In genomic region chr11:105526066-105526465, GRCm38 (mm10) we compare ENCODE assay signal across 24 mouse cellular contexts.
DNase-seq lines count a peak whose midpoint lies in the region; ATAC-seq and TF ChIP-seq lines count a peak whose summit lies in the region.
"Had no signal": no experiment of that assay in that cellular context is flagged by ENCODE, and none has a peak within 500 bp of the region (broad histone marks: within the 10 kb centered on the region; RNA-seq: fewer than 3 reads in every experiment).

No protein-coding gene starts in this region.

- no peak for ATAC-seq in heart, embryonic 12.5 days (ENCODE audit: insufficient number of reproducible peaks, low FRiP score)
- no peak for ATAC-seq in limb, embryonic 13.5 days (ENCODE audit: low FRiP score, low read depth)
- no peak for ATAC-seq in embryonic facial prominence, embryonic 15.5 days (ENCODE audit: insufficient number of reproducible peaks, low FRiP score, low TSS enrichment, low read depth)
- ATAC-seq in stomach, embryonic 15.5 days (ENCODE audit: insufficient read depth, low FRiP score, low read depth), result no peak
- ATAC-seq: hindbrain, embryonic 16.5 days; Patski had no signal

- peak overlapping the region; percentile 35; the same call in 1 of the 2 replicates for H3K27ac ChIP-seq in heart, embryonic 12.5 days (ENCODE audit: poor library complexity, severe bottlenecking)
- no peak overlapping the region for H3K27ac ChIP-seq in heart, adult 2 months
- 0 out of 2 replicates have a peak overlapping the region, but pooled peaks have one; percentile 28 for H3K27ac ChIP-seq in limb, embryonic 13.5 days
- H3K27ac ChIP-seq in limb, embryonic 10.5 days, result no peak overlapping the region; the same call in 1 of the 2 replicates
- peak overlapping the region; percentile 4; the same call in 1 of the 2 replicates for H3K27ac ChIP-seq in embryonic facial prominence, embryonic 15.5 days (replicated peaks)
- 0 out of 2 replicates have a peak overlapping the region, but pooled peaks have one; percentile 16 for H3K27ac ChIP-seq in stomach, embryonic 15.5 days
- H3K27ac ChIP-seq: kidney, embryonic 15.5 days; liver, embryonic 15.5 days; neural tube, embryonic 12.5 days had no signal

- no peak for DNase-seq in heart, adult 2 months
- no peak for DNase-seq in limb, embryonic 10.5 days (ENCODE audit: low spot score)
- DNase-seq in retina, postnatal 1 day, result no peak
- DNase-seq: B cell, adult 2 months; cerebellum, adult 11 months; cerebellum, adult 9-11 months; layer of hippocampus, postnatal 36 days; midbrain, embryonic 14.5 days; right cerebral cortex, postnatal 25 days; thymus, postnatal 14 days had no signal

- no peaks in the 10 kb centered on the region for H3K9me3 ChIP-seq in heart, embryonic 12.5 days (replicated peaks)
- H3K9me3 ChIP-seq in limb, embryonic 13.5 days, result no peaks in the 10 kb centered on the region
- H3K9me3 ChIP-seq in limb, embryonic 10.5 days (replicated peaks), result no peaks in the 10 kb centered on the region
- H3K9me3 ChIP-seq in embryonic facial prominence, embryonic 15.5 days (replicated peaks), result no peaks in the 10 kb centered on the region
- no peaks in the 10 kb centered on the region for H3K9me3 ChIP-seq in stomach, embryonic 15.5 days
- H3K9me3 ChIP-seq: embryonic facial prominence, embryonic 12.5 days; G1E; hindbrain, embryonic 10.5 days; kidney, embryonic 15.5 days; liver, embryonic 15.5 days; megakaryocyte, embryonic 14.5 days; neural tube, embryonic 12.5 days had no signal

- H3K79me2 ChIP-seq in heart, adult 2 months (replicated peaks; ENCODE audit: control insufficient read depth, insufficient read depth, low read length), result no peaks in the 10 kb centered on the region

- TF ChIP-seq POLR2A in heart, adult 2 months (IDR thresholded peaks at IDR 0.05; ENCODE audit: insufficient read depth, low read depth, low read length), result no peak

- 83% methylated on average over 4 of the region's 4 CpGs for WGBS in heart, embryonic 12.5 days
- 94% methylated on average over 4 of the region's 4 CpGs for WGBS in heart, adult 2 months
- WGBS in limb, embryonic 13.5 days, result 85% methylated on average over 4 of the region's 4 CpGs
- WGBS in limb, embryonic 10.5 days, result 85% methylated on average over 4 of the region's 4 CpGs
- 91% methylated on average over 4 of the region's 4 CpGs for WGBS in embryonic facial prominence, embryonic 15.5 days
- WGBS in stomach, embryonic 15.5 days, result 92% methylated on average over 4 of the region's 4 CpGs

- H3K36me3 ChIP-seq in heart, embryonic 12.5 days, result no peaks in the 10 kb centered on the region
- H3K36me3 ChIP-seq in heart, adult 2 months (ENCODE audit: control insufficient read depth, insufficient read depth, low read length), result no peaks in the 10 kb centered on the region
- no peaks in the 10 kb centered on the region for H3K36me3 ChIP-seq in limb, embryonic 13.5 days
- no peaks in the 10 kb centered on the region for H3K36me3 ChIP-seq in limb, embryonic 10.5 days
- no peaks in the 10 kb centered on the region for H3K36me3 ChIP-seq in embryonic facial prominence, embryonic 15.5 days
- H3K36me3 ChIP-seq in stomach, embryonic 15.5 days, result no peaks in the 10 kb centered on the region
- H3K36me3 ChIP-seq: embryonic facial prominence, embryonic 12.5 days; G1E; hindbrain, embryonic 10.5 days; kidney, embryonic 15.5 days; liver, embryonic 15.5 days; neural tube, embryonic 12.5 days had no signal

- intact Hi-C loops in heart, adult 2 months (cut with DNase I), result no loop called here

- TF ChIP-seq CTCF in heart, adult 2 months (IDR thresholded peaks at IDR 0.05), result no peak

- no peak overlapping the region for H3K4me3 ChIP-seq in heart, embryonic 12.5 days
- no peak overlapping the region for H3K4me3 ChIP-seq in heart, adult 2 months
- no peak overlapping the region for H3K4me3 ChIP-seq in limb, embryonic 13.5 days
- H3K4me3 ChIP-seq in limb, embryonic 10.5 days, result no peak overlapping the region
- H3K4me3 ChIP-seq in embryonic facial prominence, embryonic 15.5 days (replicated peaks), result no peak overlapping the region
- no peak overlapping the region for H3K4me3 ChIP-seq in stomach, embryonic 15.5 days (replicated peaks)
- H3K4me3 ChIP-seq: embryonic facial prominence, embryonic 12.5 days; hindbrain, embryonic 10.5 days; kidney, embryonic 15.5 days; liver, embryonic 15.5 days; neural tube, embryonic 12.5 days had no signal

- no peak overlapping the region for H3K9ac ChIP-seq in heart, embryonic 12.5 days
- H3K9ac ChIP-seq in heart, adult 2 months (ENCODE audit: low read depth, low read length), result no peak overlapping the region
- H3K9ac ChIP-seq in limb, embryonic 13.5 days, result no peak overlapping the region
- no peak overlapping the region for H3K9ac ChIP-seq in embryonic facial prominence, embryonic 15.5 days
- H3K9ac ChIP-seq in stomach, embryonic 15.5 days, result no peak overlapping the region
- H3K9ac ChIP-seq: embryonic facial prominence, embryonic 12.5 days; kidney, embryonic 15.5 days; liver, embryonic 15.5 days; neural tube, embryonic 12.5 days had no signal

- no peak for TF ChIP-seq EP300 in heart, adult 2 months (IDR thresholded peaks at IDR 0.05; ENCODE audit: insufficient read depth, low read depth, low read length)

- H3K4me2 ChIP-seq in heart, embryonic 12.5 days, result no peak overlapping the region
- no peak overlapping the region for H3K4me2 ChIP-seq in limb, embryonic 13.5 days (replicated peaks)
- H3K4me2 ChIP-seq in embryonic facial prominence, embryonic 15.5 days (replicated peaks), result no peak overlapping the region
- H3K4me2 ChIP-seq in stomach, embryonic 15.5 days, result no peak overlapping the region
- H3K4me2 ChIP-seq: embryonic facial prominence, embryonic 12.5 days; kidney, embryonic 15.5 days; liver, embryonic 15.5 days; neural tube, embryonic 12.5 days had no signal

- H3K27me3 ChIP-seq in heart, embryonic 12.5 days (replicated peaks), result no peaks in the 10 kb centered on the region
- H3K27me3 ChIP-seq in heart, adult 2 months (ENCODE audit: control insufficient read depth, insufficient read depth, low read length), result no peaks in the 10 kb centered on the region
- H3K27me3 ChIP-seq in limb, embryonic 13.5 days, result no peaks in the 10 kb centered on the region
- no peaks in the 10 kb centered on the region for H3K27me3 ChIP-seq in limb, embryonic 10.5 days (ENCODE audit: low read depth, poor library complexity, severe bottlenecking)
- no peaks in the 10 kb centered on the region for H3K27me3 ChIP-seq in embryonic facial prominence, embryonic 15.5 days
- H3K27me3 ChIP-seq in stomach, embryonic 15.5 days (replicated peaks), result no peaks in the 10 kb centered on the region
- H3K27me3 ChIP-seq: CH12.LX; embryonic facial prominence, embryonic 12.5 days; kidney, embryonic 15.5 days; liver, embryonic 15.5 days; neural tube, embryonic 12.5 days; Patski had no signal

- H3K4me1 ChIP-seq in heart, embryonic 12.5 days (replicated peaks), result peaks cover 30% of the 10 kb centered on the region
- H3K4me1 ChIP-seq in heart, adult 2 months (ENCODE audit: control insufficient read depth, insufficient read depth, low read length), result no peaks in the 10 kb centered on the region
- peaks cover 27% of the 10 kb centered on the region for H3K4me1 ChIP-seq in limb, embryonic 13.5 days
- peaks cover 15% of the 10 kb centered on the region for H3K4me1 ChIP-seq in limb, embryonic 10.5 days
- peaks cover 13% of the 10 kb centered on the region for H3K4me1 ChIP-seq in embryonic facial prominence, embryonic 15.5 days
- H3K4me1 ChIP-seq in stomach, embryonic 15.5 days, result peaks cover 7% of the 10 kb centered on the region
- H3K4me1 ChIP-seq: kidney, embryonic 15.5 days; liver, embryonic 15.5 days had no signal

Comparison
In these comparisons a context has a peak if more than half of its experiments do, and no peak if none do; other contexts are left out.
1. H3K27ac ChIP-seq: peak in heart, embryonic 12.5 days (single experiment), limb, embryonic 13.5 days (single experiment), embryonic facial prominence, embryonic 15.5 days (single experiment) and stomach, embryonic 15.5 days (single experiment); none in heart, adult 2 months (single experiment) and limb, embryonic 10.5 days (single experiment).